18 mouse cellular contexts compared by ENCODE assay signal in the genomic region with DNA sequence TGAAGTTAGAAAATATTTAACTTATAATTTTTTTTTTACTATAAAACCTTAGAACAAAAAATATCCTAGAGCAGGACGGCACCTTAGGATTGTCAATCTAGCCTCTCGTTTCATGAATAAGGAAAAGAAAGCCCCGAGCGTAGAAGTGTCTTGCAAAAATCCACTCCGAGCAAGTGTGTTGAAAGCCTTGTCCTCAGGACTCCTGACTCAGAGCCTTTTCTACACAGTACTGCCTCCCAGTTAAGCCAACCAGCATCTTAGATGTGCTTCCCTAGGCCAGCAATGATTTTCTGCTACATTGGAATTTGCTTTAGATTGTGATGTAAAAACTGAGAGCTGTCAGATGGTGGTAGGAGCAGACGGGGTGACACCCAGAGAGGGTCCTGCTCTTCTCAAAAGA. TPM values are rescaled to one million over a fixed set of nuclear protein-coding genes. Genes with fewer than 3 reads are reported as not detected.
"Had no signal": no experiment of that assay in that cellular context is flagged by ENCODE, and none has a peak within 500 bp of the region (broad histone marks: within the 10 kb centered on the region; RNA-seq: fewer than 3 reads in every experiment).

No protein-coding gene starts in this region.

- H3K4me1 ChIP-seq: midbrain, embryonic 10.5 days; midbrain, embryonic 12.5 days had no signal

- ATAC-seq: midbrain, embryonic 16.5 days had no signal

- H3K4me3 ChIP-seq: lung, embryonic 15.5 days; midbrain, embryonic 10.5 days; midbrain, embryonic 12.5 days; myocyte; neural tube, embryonic 13.5 days; neural tube, embryonic 15.5 days had no signal

- H3K9ac ChIP-seq: liver, embryonic 14.5 days; lung, embryonic 15.5 days; midbrain, embryonic 12.5 days; neural tube, embryonic 13.5 days; neural tube, embryonic 15.5 days had no signal

- H3K4me2 ChIP-seq: lung, embryonic 15.5 days; midbrain, embryonic 12.5 days; neural tube, embryonic 13.5 days; neural tube, embryonic 15.5 days had no signal

- H3K36me3 ChIP-seq: lung, embryonic 15.5 days; midbrain, embryonic 10.5 days; neural tube, embryonic 13.5 days; neural tube, embryonic 15.5 days had no signal

- H3K9me3 ChIP-seq: lung, embryonic 15.5 days; midbrain, embryonic 10.5 days; midbrain, embryonic 12.5 days; neural tube, embryonic 13.5 days; neural tube, embryonic 15.5 days had no signal

- DNase-seq: lung, postnatal 4 days; midbrain, embryonic 14.5 days; retina, postnatal 1 day; right cerebral cortex, adult 18-20 months; right cerebral cortex, postnatal 25 days; right cerebral cortex, postnatal 4 days; spleen, adult 18-20 months; thymus, adult 18-20 months; thymus, postnatal 14 days; thymus, postnatal 36 days had no signal

- H3K27me3 ChIP-seq: lung, embryonic 15.5 days; midbrain, embryonic 12.5 days; neural tube, embryonic 13.5 days; neural tube, embryonic 15.5 days had no signal

- H3K27ac ChIP-seq: liver, embryonic 14.5 days; lung, embryonic 15.5 days; midbrain, embryonic 10.5 days; midbrain, embryonic 12.5 days; neural tube, embryonic 13.5 days had no signal

RNA-seq across cellular contexts. Expression of gene Zdhhc23, which starts 46.5 kb away (rescaled TPM):
- polyA plus RNA-seq: myocyte had no signal
